Mouse (Mus musculus) thymus, postnatal 36 days (tissue): ENCODE measurements around the gene Uhrf1.

Source experiments
- DNase-seq, 2 experiments: peaks; one replicate each; pipeline ENCODE4 v3.0.0; 2022; ENCODE audit warnings: mixed read lengths in 2 of 2

Gene Uhrf1

DNA sequence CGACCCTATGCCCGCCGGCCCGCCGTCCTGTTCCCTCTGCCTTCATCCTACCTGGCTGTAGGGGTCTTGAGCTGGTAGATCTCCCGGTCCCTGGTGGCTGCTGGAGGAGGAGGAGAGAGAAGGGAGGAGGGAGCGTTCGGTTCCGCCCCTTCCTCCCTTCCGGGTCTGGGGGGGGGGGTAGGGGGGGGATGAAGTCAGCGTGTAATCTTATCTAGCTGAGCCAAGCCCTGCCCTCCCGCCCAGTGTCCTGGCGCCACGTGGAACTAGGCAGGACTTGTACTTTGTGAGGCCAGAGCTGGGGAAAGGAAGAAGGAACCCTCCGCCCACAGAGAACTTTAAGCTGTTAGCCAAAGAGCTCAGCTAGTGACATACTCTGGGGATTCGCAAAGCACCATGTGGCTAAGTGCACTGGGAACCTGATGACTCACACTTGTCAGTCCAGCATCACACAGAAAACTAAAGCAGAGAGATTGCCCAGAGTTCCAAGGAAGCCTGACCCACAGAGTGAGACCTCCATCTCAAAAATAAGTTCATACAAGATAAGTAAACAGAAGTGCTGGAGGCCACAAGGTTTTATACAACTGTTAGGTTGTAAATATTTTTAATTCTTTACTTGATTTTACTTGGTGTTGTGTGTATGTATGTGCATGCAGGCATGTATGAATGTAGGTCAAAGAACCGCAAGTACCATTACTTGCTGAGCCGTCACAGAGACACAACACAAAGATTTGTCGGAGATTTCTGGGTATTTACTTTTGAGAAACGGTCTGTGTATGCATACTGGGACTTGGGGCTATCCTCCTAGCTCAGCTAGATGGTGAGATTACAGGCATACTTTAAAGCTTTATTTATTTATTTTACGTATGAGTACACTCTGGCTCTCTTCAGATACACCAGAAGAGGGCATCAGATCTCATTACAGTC lies 26.2 kb upstream of the Uhrf1 start, which contains the start of gene Ticam1:
Gene Ticam1 (minus strand): TSS at position 144 of the 924 bp plus-strand sequence.
- DNase-seq = peak; percentile 68 to 80

DNA sequence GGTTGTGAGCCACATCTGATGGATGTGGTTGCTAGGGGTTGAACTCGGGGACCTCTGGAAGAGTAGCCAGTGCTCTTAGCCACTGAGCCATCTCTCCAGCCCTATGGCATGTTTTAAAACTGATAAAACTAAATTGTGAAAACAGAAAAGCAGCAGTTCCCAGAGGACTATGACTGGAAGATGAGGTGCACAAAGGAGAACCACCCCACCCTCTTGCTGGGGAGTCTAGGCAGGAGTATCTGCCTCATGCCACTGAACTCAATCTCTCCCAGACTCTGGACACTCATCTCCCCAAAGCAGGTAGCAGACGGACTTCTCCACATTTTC lies 25.6 kb upstream of the Uhrf1 start:
- no peak for DNase-seq

DNA sequence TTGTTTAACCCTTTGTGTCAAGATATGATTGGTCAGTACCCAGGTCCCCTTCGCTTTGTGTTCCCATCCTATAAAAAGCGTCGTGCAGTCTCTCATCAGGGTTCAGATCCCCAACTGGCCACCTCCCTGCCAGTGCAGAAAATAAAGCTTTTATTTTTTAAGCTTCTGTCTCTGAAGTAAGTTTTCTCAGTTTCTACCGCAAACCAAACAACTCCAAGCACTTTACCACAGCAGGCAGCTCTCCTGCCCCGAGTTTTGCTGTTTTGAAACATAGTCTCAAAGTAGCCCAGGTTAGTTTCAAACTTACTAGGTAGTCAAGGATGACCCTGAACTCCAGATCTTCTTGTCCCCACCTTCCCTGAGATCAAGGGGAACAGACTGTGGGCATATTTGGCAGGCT lies 24.8 kb upstream of the Uhrf1 start:
- DNase-seq = no peak

DNA sequence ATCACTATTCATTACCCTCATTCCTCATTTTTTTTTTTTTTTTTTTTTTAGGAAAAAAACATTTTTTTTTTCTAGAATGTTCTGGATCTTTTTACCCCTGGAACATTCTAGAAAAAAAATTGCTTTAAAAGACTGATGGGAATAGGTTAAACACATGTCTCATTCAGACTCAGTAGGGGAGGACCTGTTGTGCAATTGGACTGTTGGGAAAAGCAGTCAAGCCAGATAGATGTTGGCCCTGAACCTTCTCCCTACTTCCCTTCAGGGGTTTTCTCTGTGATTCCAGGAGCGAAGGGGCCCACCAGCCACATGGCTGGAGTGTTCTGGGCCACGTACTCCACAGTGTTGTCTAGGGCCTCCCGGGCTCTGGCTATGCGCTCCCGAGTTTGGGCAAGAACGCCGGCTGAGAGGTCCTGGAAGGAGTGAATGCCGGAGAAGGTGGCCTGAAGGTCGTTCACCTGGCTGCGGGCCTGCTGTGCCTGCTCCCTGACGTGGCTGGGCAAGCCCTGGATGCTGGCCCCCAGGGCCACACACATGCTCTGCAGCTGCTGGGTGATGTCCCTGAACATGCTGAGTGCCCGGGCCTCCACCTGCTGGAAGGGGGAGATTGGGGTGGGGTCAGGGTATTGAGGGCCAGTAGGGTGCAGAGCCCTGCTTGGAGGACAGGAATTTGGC lies 23.5 kb upstream of the Uhrf1 start:
- no peak for DNase-seq

DNA sequence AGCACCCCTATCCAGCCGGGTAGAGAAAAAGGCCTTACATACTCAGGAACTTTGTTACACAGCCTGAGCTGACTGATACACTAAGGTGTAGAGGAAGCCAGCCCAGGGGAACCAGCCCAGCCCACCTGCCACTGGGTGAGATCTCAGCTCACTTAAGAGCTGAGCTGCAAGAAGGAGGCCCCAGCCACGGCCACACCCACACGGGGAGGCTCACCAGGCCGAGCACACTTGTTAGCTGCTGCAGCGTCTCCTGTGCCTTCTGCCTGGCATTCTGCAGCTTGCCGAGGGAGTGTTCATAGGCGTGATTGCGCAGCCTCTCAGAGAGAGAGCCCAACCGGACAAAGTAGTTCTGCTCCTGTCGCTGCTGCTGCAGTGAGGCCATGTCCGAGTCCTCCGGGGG lies 21.9 kb upstream of the Uhrf1 start:
- no peak for DNase-seq

DNA sequence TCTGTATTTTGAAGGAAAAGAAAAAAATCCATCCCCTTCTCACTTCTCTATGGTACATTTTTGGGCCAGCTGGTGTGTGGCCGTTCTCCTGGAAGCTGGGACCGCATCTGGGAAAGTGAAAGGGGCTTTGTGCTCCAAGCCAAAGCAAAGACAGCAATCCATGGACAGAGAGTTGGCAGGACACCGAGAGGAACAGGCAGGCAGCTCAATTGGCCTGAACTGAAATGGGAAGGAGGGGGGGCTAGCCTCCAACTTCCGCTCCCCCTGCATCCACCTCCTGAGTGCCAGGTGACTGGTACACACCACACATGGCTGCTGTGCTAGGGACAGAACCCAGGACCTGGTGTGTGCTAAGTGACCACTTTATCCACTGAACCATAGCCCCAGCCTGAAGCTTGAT lies 20.3 kb upstream of the Uhrf1 start:
- DNase-seq = no peak

DNA sequence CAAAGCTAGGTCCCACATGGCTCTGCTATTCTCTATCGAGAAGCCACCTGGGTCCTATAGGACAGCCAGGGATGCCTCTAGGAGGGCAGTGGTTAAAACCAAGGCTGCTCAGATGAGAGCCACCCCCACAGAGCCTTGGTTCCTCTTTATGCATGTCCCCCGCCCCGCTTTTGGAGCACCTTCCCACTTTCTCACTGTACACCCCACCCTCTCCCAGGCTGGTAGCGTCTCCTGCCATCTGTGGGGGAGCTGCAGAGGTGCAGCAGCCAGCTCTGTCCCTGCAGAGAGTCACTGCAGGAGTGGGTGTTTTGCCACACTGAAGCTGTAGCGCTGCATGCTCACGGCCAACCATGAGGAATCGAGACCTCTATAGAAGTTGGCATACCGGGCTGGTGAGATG lies 19.8 kb upstream of the Uhrf1 start:
- DNase-seq = no peak

DNA sequence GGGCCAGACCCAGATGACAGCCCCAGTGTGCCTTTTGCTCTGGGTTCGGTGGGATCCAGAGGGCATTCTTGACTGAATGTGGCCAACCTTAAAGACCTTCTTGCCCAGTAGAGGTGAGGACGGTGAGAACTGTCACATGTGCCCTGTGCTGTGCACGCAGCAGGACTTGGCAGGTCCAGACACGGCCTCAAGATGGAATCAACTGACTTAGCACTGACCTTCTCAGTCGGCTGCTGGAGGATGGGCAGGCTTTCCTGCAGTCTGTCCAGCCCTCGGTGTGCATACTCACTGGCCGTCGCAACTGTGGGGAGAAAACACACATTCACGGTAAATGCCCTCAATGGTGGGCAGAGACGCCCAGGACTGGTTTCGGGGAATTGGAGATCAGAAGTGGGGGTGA lies 17.1 kb upstream of the Uhrf1 start:
- no peak for DNase-seq

DNA sequence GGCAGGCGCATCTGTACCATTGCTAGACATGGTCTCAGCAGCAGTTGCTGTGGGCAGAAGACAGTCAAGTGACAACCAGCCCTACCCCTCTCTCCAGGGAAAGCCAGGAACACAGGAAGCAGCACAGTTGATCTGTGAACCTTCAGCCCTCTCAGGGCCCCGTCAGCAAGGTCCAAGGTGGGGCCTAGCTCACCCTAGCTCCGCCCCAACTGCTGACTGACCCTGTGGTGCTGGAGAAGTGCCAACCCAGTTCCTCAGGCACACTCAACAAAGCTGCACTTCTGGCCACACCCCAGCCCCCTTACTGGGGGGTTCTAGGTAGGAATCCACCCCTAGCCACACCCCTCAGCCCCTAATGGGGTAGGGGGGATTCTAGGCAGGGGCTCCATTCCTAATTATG lies 15.3 kb upstream of the Uhrf1 start:
- DNase-seq = no peak

DNA sequence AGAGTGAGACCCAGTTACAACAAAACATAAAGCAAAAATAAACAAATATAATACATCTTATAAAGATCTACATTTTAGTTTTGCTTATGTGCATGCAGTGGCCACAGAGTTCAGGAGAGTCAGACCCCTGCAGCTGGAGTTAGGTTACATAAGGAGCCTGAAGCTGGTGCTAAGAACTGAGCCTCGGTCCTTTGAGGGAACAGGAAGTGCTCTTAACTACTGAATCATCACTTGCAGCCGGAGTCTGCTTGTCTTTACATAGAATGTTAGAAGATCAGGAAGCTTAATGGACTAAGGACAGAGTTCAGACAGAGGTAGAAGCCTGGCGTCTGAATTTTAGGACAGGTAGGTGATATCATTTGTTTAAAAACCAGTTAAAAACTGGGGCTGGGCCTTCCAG lies 14.3 kb upstream of the Uhrf1 start:
- DNase-seq = no peak

DNA sequence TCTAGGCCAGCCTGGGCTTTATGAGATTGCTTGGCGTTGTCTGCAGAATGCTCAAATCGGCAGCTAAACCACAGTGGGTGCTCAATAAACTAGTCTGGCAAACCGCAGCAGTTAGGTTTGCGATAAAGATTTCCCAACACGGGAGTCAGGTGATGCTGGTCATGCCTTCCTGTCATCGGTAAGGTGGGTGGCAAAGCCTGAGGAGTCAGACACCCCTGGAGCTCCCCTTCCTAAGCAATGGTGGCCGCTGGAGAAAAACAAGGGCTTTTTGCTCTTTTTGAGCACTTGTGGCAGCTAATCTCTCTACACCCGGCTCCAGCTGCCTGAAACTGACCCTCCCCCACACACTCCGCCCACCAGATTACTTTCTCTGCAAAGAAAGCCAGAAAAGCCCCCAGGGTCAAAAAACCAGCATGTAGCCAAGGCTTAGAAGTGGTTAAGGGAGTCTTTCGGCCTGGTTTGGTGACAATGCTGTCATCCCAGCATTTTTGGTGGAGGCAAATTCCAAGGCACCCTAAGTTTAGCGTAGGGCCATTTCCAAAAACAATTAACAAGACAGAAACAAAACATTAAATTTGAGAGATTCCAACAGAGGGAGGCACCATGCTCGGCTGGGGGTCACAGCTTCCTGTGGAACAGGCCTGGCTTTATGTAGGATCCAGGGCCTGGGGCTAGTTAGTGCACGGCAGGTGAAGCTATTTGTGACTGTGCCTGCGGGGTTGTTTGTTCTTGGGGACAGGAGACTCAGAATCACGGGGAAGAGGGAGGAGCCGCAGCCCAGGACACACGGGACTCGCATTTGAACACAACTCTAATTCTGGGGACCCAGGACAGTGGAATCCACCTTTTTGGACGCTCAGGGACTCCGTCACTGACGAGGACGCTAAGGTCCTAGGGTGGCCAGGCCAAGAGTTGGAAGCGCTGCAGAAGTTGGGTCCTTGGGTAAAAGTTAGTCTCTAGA lies 13.5 kb upstream of the Uhrf1 start:
- DNase-seq = peak; percentile 41 to 53

DNA sequence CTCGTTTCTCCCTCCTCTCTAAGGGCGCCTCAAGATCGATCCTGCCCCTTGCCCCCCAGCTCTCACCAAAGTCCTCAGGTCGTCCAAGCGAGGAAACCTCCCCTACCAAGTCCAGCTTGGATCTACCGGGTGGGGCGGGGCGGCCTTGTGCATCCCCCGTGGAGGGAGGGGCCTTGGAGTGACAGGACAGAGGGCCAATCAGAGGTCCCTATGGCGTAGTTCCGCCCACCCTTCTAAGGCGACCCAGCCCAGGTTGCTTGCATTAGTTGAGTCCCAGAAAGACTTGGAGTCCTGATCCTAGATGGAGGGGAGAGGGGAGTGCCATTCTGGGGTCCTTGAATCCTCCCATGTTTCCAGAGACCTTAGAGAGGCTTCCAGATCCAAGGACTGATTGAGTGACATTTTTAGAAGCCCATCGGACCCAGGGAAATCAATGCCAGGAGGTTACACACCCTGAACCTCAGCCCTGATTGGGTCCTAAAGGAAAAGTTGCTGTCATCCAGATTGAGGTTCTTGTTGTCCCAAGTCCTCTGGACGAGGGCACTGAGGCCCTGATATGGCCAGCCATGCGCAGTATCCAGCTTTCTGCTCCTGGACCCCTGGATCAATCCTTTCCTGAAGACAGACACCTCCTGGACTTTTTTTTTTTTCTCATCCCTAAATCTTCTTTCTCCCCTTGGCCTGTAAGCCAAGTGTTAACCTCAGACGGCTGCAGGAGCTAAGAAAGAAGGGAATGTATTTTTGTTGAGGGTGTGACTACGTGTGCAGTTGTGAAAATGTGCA lies 12.5 kb upstream of the Uhrf1 start:
- DNase-seq = peak; percentile 93 to 96

DNA sequence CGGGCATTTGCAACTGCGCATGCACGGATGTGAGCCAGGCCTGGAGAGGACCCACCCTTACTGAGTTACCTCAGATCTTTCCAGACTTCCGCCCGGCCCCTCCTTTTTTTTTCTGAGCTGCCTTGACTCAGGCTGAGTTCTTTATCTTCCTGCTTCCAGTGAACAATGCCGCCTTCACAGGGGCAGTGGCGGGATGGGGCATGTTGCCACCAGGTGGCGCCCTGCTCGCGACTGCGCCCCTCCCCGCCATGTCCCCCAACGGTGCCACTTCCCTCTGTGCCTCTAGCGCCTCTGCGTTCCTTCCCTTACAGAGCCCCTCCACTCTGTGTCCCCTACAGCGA lies 12.0 kb upstream of the Uhrf1 start:
- DNase-seq = peak; percentile 95 to 97

DNA sequence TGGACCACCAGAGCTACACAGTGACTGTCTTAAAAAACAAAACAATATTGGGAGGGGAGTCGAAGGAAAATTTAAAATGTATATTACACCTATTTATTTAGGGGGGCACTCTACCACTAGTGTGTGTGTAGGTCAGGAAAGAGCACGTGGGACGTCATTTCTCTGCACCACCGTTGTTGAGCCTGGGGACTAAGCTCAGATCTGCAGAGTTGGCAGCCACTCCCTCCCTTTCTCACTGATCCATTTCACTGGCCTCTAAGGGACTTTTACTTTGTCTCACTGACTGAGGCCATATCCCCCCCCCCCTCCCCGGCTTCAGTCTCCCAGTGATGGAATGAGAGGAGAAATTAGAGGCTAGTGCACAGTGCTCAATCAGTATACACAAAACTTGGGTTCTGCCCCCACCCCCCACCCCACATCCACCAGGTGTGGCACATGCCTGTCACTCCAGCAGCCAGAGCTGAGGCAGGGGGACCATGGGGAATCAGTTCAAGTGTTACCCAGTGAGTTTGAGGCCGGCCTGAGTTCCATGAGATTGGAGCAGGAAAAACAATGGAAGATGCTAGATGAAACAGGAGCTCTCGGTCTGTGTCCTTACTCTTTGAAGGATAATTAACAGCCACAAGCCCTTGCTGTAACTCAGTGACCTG lies 11.2 kb upstream of the Uhrf1 start:
- DNase-seq = peak; percentile 59 to 71

DNA sequence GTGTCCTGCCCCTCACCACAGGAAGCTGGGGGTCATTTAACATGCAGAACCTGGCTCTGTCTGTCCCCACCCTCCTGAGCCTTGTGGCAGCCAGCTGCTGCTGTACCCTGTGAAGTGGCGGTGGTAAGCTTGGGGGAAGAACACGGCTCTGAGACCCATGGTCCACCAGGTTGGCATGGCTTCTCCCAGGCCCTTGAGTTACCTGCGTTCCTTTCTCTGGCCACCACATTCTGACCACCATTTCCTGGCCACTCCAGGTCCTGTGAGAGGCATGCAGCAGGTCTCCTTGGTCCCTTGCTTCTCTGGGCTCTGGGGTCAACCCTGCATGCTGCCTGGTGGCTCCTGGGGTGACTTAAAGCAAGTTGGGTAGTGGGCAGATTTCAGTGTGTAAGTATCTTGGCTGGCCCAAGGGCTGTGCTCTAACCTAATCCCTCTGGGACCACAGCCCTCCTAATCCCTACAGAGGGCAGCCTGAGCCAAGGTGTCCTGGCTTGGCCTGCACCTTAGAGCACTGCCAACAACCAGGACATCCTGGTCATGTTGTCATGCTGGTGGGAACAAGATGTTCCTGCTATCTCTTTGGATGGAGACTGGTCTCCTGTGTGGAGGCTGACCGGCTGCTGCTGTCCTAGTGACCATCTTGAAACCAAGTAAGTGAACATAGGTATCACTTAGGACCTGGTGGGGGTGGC lies 10.4 kb upstream of the Uhrf1 start, which contains the start of gene Plin3:
Gene Plin3 (minus strand): TSS at position 343 of the 692 bp plus-strand sequence.
- peak; percentile 48 to 63 for DNase-seq

DNA sequence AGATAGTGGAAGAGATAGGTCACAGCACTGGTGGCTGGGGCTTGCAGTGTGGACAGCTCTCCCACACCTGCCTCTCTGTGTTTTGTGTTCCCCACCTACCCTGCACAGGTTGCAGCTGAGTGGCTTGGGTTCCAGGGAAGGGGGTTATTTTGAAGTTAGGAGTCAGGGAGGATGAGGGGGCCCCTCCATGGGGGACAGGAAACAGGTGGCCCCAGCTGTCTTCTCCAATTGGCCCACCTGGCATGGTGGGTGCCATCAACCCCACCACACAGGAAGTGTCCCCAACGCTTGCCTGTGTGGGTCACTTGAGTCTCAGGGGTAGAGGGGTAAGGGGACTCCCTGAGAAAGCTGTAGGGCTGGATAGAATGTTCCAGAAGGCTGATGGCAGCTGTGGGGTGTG lies 9.8 kb upstream of the Uhrf1 start:
- peak; percentile 80 to 92 for DNase-seq

DNA sequence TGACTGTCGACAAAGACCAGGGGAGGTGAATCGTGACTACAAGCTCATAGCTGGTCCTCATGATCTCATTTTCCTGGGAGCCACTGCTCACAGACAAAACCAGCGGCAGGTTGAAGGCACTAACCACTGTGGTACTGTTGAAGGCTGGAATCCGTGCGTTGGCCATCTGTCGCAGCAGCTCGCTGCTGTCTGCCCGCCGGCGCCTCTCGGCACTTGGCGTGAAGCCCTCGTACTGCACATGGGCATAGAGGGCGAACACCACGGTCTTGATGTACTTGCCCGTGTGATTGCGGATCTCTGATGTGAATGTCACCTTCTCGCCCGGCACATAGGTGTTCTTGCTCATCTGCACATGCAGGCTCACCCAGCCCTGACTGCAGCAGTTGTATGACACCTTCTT lies 8.9 kb upstream of the Uhrf1 start:
- DNase-seq = peak; percentile 27 to 44

DNA sequence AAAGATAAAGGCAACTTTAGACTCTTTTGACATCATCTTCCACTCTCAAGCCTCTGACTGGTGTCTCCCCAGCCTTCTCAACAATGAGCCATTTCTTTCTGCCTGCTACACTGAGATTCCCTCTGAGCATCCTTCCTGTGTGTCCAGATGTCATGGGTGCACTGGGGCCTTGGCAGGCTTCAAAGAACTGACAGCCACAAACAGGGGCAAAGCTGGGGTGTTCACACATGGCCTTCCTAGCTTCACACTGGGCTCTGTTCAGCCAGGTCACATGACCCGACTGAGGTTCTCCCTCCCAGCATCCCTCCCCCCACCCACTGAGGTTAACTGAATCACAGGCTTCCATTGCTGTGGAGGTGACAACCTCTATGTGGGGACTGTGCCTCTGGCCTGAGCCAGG lies 6.9 kb upstream of the Uhrf1 start:
- DNase-seq = peak; percentile 26 to 51

DNA sequence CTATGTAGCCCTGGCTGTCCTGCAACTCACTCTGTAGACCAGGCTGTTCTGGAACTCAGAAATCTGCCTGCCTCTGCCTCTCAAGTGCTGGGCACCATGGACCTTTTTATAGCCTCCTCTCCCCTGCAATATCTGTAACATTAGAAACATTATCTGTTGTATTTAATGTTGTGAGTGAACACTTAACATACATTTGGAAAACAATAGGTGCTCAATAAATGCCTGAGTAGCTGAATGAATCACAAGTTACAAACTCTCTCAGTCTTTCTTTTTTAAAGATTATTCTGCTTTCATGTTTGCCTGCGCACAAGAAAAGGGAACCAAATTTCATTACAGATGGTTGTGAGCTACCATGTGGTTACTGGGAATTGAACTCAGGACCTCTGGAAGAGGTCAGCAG lies 4.9 kb upstream of the Uhrf1 start:
- DNase-seq = no peak

DNA sequence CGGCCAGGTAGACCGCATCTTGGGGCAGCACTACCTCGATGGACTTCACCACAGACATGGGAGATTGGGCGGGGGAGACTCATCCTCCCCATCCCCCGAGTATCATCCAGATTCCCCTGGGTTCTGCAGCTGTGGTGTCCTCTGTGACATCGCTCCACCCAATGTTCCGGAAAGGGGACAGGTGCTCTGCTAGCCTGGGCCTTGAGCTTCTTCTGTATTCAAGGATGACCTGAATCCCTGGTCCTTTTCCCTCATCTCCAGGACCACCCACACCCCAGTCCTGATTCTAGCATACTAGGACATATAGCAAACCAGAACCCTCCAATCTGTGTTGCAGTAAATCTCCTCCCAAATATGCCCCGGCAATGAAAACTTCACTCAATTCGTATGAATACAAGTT lies 2.9 kb upstream of the Uhrf1 start, which contains the start of gene Arrdc5:
Gene Arrdc5 (minus strand): TSS at position 101 of the 400 bp plus-strand sequence.
- no peak for DNase-seq
